Mouse (Mus musculus) CD4-positive, CD25-positive, alpha-beta regulatory T cell, adult 9 weeks (primary cell): ENCODE measurements around the gene Naif1. TPM values are rescaled to one million over a fixed set of nuclear protein-coding genes. Genes with fewer than 3 reads are reported as not detected.

Experiments used
- polyA plus RNA-seq: library from polyadenylated mRNA; unstranded; fragments of 100-300 nt; shearing (Covaris generic); gene quantifications from one replicate; pipeline ENCODE4 v1.2.1, GENCODE M21; 2017

The Naif1 gene
- polyA plus RNA-seq = 9.3 TPM

GRCm38 (mm10) chr2:32449761-32450754 lies at the start of gene Naif1:
TSS of gene Naif1 (plus strand) at chr2:32450457.

GRCm38 (mm10) chr2:32450881-32451844 lies 906 bp downstream of the Naif1 start, which contains the start of gene Slc25a25:
TSS of gene Slc25a25 (minus strand) at chr2:32451445.

Other genes starting within 250 kb of the Naif1 start
- 10.4 TPM for gene Pomt1, start 213.9 kb upstream of the Naif1 start, polyA plus RNA-seq
- gene Uck1, start 190.3 kb upstream of the Naif1 start, polyA plus RNA-seq = 70.0 TPM
- 47.4 TPM for gene Golga2, start 163.1 kb upstream of the Naif1 start, polyA plus RNA-seq
- gene Swi5, start 162.4 kb upstream of the Naif1 start, polyA plus RNA-seq = 302 TPM
- 160 TPM for gene Ciz1, start 98.1 kb upstream of the Naif1 start, polyA plus RNA-seq
- not detected for gene Dnm1, start 97.1 kb upstream of the Naif1 start, polyA plus RNA-seq
- gene 1110008P14Rik, start 68.5 kb upstream of the Naif1 start, polyA plus RNA-seq = 88.4 TPM
- gene Lcn2, start 62.2 kb upstream of the Naif1 start, polyA plus RNA-seq = not detected
- gene Ptges2, start 54.6 kb upstream of the Naif1 start, polyA plus RNA-seq = 2.1 TPM
- 3.6 TPM for gene Slc25a25, start 988 bp downstream of the Naif1 start, polyA plus RNA-seq
- 67.8 TPM for gene Fam102a, start 84.9 kb downstream of the Naif1 start, polyA plus RNA-seq
- gene Dpm2, start 120.4 kb downstream of the Naif1 start, polyA plus RNA-seq = 161 TPM
- not detected for gene Pip5kl1, start 124.3 kb downstream of the Naif1 start, polyA plus RNA-seq
- gene 9430097D07Rik, start 125.2 kb downstream of the Naif1 start, polyA plus RNA-seq = not detected
- 57.7 TPM for gene St6galnac4, start 136.6 kb downstream of the Naif1 start, polyA plus RNA-seq
- 3.9 TPM for gene St6galnac6, start 149.3 kb downstream of the Naif1 start, polyA plus RNA-seq
- not detected for gene Ak1, start 171.3 kb downstream of the Naif1 start, polyA plus RNA-seq
- gene Eng, start 196.1 kb downstream of the Naif1 start, polyA plus RNA-seq = 0.07 TPM